In the genomic region with DNA sequence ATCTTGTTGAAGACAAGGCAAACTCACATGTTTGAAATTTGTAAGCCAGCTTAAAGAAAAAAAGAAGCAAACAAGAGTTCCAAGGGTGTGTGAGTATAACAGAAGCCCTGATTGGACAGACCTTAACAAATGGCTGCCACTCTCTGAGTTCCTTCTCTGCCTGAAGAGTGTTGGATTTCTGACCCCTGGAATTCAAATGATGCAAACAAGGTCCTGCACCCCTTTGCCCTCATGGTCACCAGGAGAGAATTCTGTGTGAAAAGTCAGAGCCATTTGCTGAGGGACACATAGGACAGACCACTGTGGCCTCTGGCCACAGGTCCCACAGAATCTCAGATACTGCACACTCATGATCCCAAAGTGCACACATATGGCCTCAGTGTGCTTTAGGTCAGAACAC, we compare ENCODE assay signal across 25 mouse cellular contexts. TPM values are rescaled to one million over a fixed set of nuclear protein-coding genes. Genes with fewer than 3 reads are reported as not detected.
DNase-seq lines count a peak whose midpoint lies in the region; ATAC-seq and TF ChIP-seq lines count a peak whose summit lies in the region.
"Had no signal": no experiment of that assay in that cellular context is flagged by ENCODE, and none has a peak within 500 bp of the region (broad histone marks: within the 10 kb centered on the region; RNA-seq: fewer than 3 reads in every experiment).

No protein-coding gene starts in this region.

- H3K27me3 ChIP-seq in hindbrain, embryonic 10.5 days (ENCODE audit: insufficient read depth, poor library complexity, severe bottlenecking): peaks cover 12% of the 10 kb centered on the region
- H3K27me3 ChIP-seq in hindbrain, postnatal 0 days (ENCODE audit: insufficient read depth, low read length): no peaks in the 10 kb centered on the region
- no peaks in the 10 kb centered on the region for H3K27me3 ChIP-seq in hindbrain, embryonic 11.5 days (ENCODE audit: control insufficient read depth, insufficient read depth, low read length)
- no peaks in the 10 kb centered on the region for H3K27me3 ChIP-seq in hindbrain, embryonic 14.5 days (ENCODE audit: control insufficient read depth, insufficient read depth, low read length)
- H3K27me3 ChIP-seq in neural tube, embryonic 12.5 days (replicated peaks): no peaks in the 10 kb centered on the region; the same call in 1 of the 2 replicates
- H3K27me3 ChIP-seq: intestine, embryonic 15.5 days had no signal

- H3K4me1 ChIP-seq in hindbrain, embryonic 10.5 days (replicated peaks): peaks cover 23% of the 10 kb centered on the region
- H3K4me1 ChIP-seq in hindbrain, postnatal 0 days (ENCODE audit: insufficient read depth, low read length): no peaks in the 10 kb centered on the region
- H3K4me1 ChIP-seq in hindbrain, embryonic 11.5 days (replicated peaks; ENCODE audit: control insufficient read depth, insufficient read depth, low read length): no peaks in the 10 kb centered on the region
- peaks cover 32% of the 10 kb centered on the region for H3K4me1 ChIP-seq in hindbrain, embryonic 14.5 days (replicated peaks; ENCODE audit: control insufficient read depth, insufficient read depth, low read length)
- H3K4me1 ChIP-seq in neural tube, embryonic 12.5 days: peaks cover 33% of the 10 kb centered on the region
- H3K4me1 ChIP-seq: liver, embryonic 13.5 days had no signal

- H3K27ac ChIP-seq in hindbrain, embryonic 10.5 days: 0 out of 2 replicates have a peak overlapping the region, but pooled peaks have one; percentile 35
- no peak overlapping the region for H3K27ac ChIP-seq in hindbrain, postnatal 0 days
- H3K27ac ChIP-seq in hindbrain, embryonic 11.5 days (ENCODE audit: low read depth, low read length): no peak overlapping the region
- peak overlapping the region; percentile 6; the same call in 1 of the 2 replicates for H3K27ac ChIP-seq in hindbrain, embryonic 14.5 days
- H3K27ac ChIP-seq in neural tube, embryonic 12.5 days: no peak overlapping the region
- H3K27ac ChIP-seq: forebrain, embryonic 12.5 days; intestine, embryonic 15.5 days; kidney, postnatal 0 days; liver, embryonic 13.5 days had no signal

- no peak for ATAC-seq in hindbrain, postnatal 0 days
- 0 out of 2 replicates have a peak, but pooled peaks have one; percentile 8 for ATAC-seq in hindbrain, embryonic 11.5 days (ENCODE audit: low FRiP score)
- ATAC-seq in hindbrain, embryonic 14.5 days (ENCODE audit: low FRiP score): no peak
- 0 out of 2 replicates have a peak, but pooled peaks have one; percentile 4 for ATAC-seq in neural tube, embryonic 12.5 days (ENCODE audit: low FRiP score, low read depth)
- ATAC-seq: lung, postnatal 0 days had no signal

- H3K36me3 ChIP-seq in hindbrain, embryonic 10.5 days: no peaks in the 10 kb centered on the region
- no peaks in the 10 kb centered on the region for H3K36me3 ChIP-seq in hindbrain, postnatal 0 days (ENCODE audit: insufficient read depth, low read length)
- no peaks in the 10 kb centered on the region for H3K36me3 ChIP-seq in hindbrain, embryonic 11.5 days (ENCODE audit: control insufficient read depth, insufficient read depth, low read length)
- H3K36me3 ChIP-seq in hindbrain, embryonic 14.5 days (replicated peaks; ENCODE audit: control insufficient read depth, insufficient read depth): no peaks in the 10 kb centered on the region
- no peaks in the 10 kb centered on the region for H3K36me3 ChIP-seq in neural tube, embryonic 12.5 days
- H3K36me3 ChIP-seq: forebrain, embryonic 12.5 days; intestine, embryonic 15.5 days; liver, embryonic 13.5 days had no signal

- no peak overlapping the region for H3K9ac ChIP-seq in hindbrain, postnatal 0 days (replicated peaks; ENCODE audit: low read length)
- H3K9ac ChIP-seq in hindbrain, embryonic 11.5 days (ENCODE audit: low read depth, low read length): no peak overlapping the region
- no peak overlapping the region for H3K9ac ChIP-seq in hindbrain, embryonic 14.5 days
- H3K9ac ChIP-seq in neural tube, embryonic 12.5 days: no peak overlapping the region
- H3K9ac ChIP-seq: forebrain, embryonic 12.5 days; intestine, embryonic 15.5 days; liver, embryonic 13.5 days had no signal

- H3K4me2 ChIP-seq in hindbrain, postnatal 0 days (ENCODE audit: low read depth, low read length): no peak overlapping the region
- H3K4me2 ChIP-seq in hindbrain, embryonic 11.5 days (replicated peaks; ENCODE audit: low read depth, low read length): no peak overlapping the region
- H3K4me2 ChIP-seq in hindbrain, embryonic 14.5 days (replicated peaks): no peak overlapping the region
- H3K4me2 ChIP-seq in neural tube, embryonic 12.5 days (replicated peaks): 0 out of 2 replicates have a peak overlapping the region, but pooled peaks have one; percentile 1
- H3K4me2 ChIP-seq: forebrain, embryonic 12.5 days; intestine, embryonic 15.5 days; liver, embryonic 13.5 days; midbrain, embryonic 11.5 days had no signal

- TF ChIP-seq CTCF in hindbrain, postnatal 0 days (IDR thresholded peaks at IDR 0.05; ENCODE audit: low read depth): no peak

- no peak for DNase-seq in hindbrain, embryonic 10.5 days (ENCODE audit: low spot score)
- no peak for DNase-seq in hindbrain, postnatal 0 days (ENCODE audit: low spot score)
- DNase-seq in hindbrain, embryonic 11.5 days (ENCODE audit: low spot score): no peak
- no peak for DNase-seq in hindbrain, embryonic 14.5 days (ENCODE audit: low spot score)
- DNase-seq in right cerebral cortex, postnatal 4 days: no peak
- no peak for DNase-seq in embryo, embryonic 9.5 days (ENCODE audit: extremely low spot score)
- DNase-seq: adrenal gland, postnatal 36 days; B cell, adult 2 months; cerebellum, adult 18-20 months; cerebellum, postnatal 25 days; gastrocnemius, postnatal 25 days; heart, postnatal 14 days; liver, embryonic 13.5 days; right cerebral cortex, postnatal 14 days; thymus, postnatal 4 days had no signal

- H3K9me3 ChIP-seq in hindbrain, embryonic 10.5 days: no peaks in the 10 kb centered on the region
- no peaks in the 10 kb centered on the region for H3K9me3 ChIP-seq in hindbrain, postnatal 0 days (ENCODE audit: low read length)
- no peaks in the 10 kb centered on the region for H3K9me3 ChIP-seq in hindbrain, embryonic 11.5 days (ENCODE audit: control insufficient read depth, low read length)
- H3K9me3 ChIP-seq in hindbrain, embryonic 14.5 days (ENCODE audit: control insufficient read depth, low read length): no peaks in the 10 kb centered on the region
- no peaks in the 10 kb centered on the region for H3K9me3 ChIP-seq in neural tube, embryonic 12.5 days
- H3K9me3 ChIP-seq: forebrain, embryonic 12.5 days; intestine, embryonic 15.5 days; liver, embryonic 13.5 days had no signal

- H3K4me3 ChIP-seq in hindbrain, embryonic 10.5 days: no peak overlapping the region
- H3K4me3 ChIP-seq in hindbrain, postnatal 0 days (ENCODE audit: low read length): no peak overlapping the region
- H3K4me3 ChIP-seq in hindbrain, embryonic 11.5 days (ENCODE audit: low read depth, low read length): no peak overlapping the region
- no peak overlapping the region for H3K4me3 ChIP-seq in hindbrain, embryonic 14.5 days (replicated peaks; ENCODE audit: low read length)
- H3K4me3 ChIP-seq in neural tube, embryonic 12.5 days: no peak overlapping the region
- H3K4me3 ChIP-seq: forebrain, embryonic 12.5 days; intestine, embryonic 15.5 days; liver, embryonic 13.5 days had no signal

RNA-seq across cellular contexts. Expression of gene Odf3l1, which starts 22.6 kb away (rescaled TPM):
- polyA plus RNA-seq in hindbrain, embryonic 10.5 days (2016; fragmentation: Nextera tagmentation; extraction: Ambion mirVana): 0.14 TPM in 1 of 2 replicates, not detected in the other
- total RNA-seq in hindbrain, postnatal 0 days (2014; rRNA removed): 0.42 TPM in 1 of 2 replicates, not detected in the other
- 0.14 and 0.16 TPM in 2 replicates for polyA plus RNA-seq in hindbrain, postnatal 0 days (2015; fragmentation: Nextera tagmentation; extraction: Ambion mirVana)
- 0.36 and 0.37 TPM in 2 replicates for polyA plus RNA-seq in hindbrain, embryonic 11.5 days (2014; fragmentation: Nextera tagmentation; extraction: Ambion mirVana)
- polyA plus RNA-seq in hindbrain, embryonic 14.5 days (2014; fragmentation: Nextera tagmentation; extraction: Ambion mirVana): not detected in 2 replicates
- polyA plus RNA-seq in neural tube, embryonic 12.5 days (2016; fragmentation: Nextera tagmentation; extraction: Ambion mirVana): not detected in 2 replicates
- total RNA-seq: heart, adult 8-10 months; heart, postnatal 14 days; layer of hippocampus, postnatal 14 days; left cerebral cortex, postnatal 10 days; neutrophil, adult 5-6 weeks had no signal
- polyA plus RNA-seq: forebrain, embryonic 12.5 days; liver, embryonic 13.5 days; lung, postnatal 0 days; midbrain, embryonic 11.5 days had no signal

RNA-seq across cellular contexts. Expression of gene Cspg4, which starts 23.0 kb away (rescaled TPM):
- 1.9 and 2.0 TPM in 2 replicates for polyA plus RNA-seq in hindbrain, embryonic 10.5 days (2016; fragmentation: Nextera tagmentation; extraction: Ambion mirVana)
- 42.1 and 46.6 TPM in 2 replicates for total RNA-seq in hindbrain, postnatal 0 days (2014; rRNA removed)
- 7.3 and 7.6 TPM in 2 replicates for polyA plus RNA-seq in hindbrain, postnatal 0 days (2015; fragmentation: Nextera tagmentation; extraction: Ambion mirVana)
- 2.6 and 2.7 TPM in 2 replicates for polyA plus RNA-seq in hindbrain, embryonic 11.5 days (2014; fragmentation: Nextera tagmentation; extraction: Ambion mirVana)
- 5.5 and 6.8 TPM in 2 replicates for polyA plus RNA-seq in hindbrain, embryonic 14.5 days (2014; fragmentation: Nextera tagmentation; extraction: Ambion mirVana)
- polyA plus RNA-seq in neural tube, embryonic 12.5 days (2016; fragmentation: Nextera tagmentation; extraction: Ambion mirVana): 5.3 and 5.8 TPM in 2 replicates
- total RNA-seq: neutrophil, adult 5-6 weeks had no signal

RNA-seq across cellular contexts. Expression of gene Lingo1, which starts 45.6 kb away (rescaled TPM):
- polyA plus RNA-seq in hindbrain, embryonic 10.5 days (2016; fragmentation: Nextera tagmentation; extraction: Ambion mirVana): 5.1 and 9.9 TPM in 2 replicates
- 181 and 192 TPM in 2 replicates for total RNA-seq in hindbrain, postnatal 0 days (2014; rRNA removed)
- polyA plus RNA-seq in hindbrain, postnatal 0 days (2015; fragmentation: Nextera tagmentation; extraction: Ambion mirVana): 81.0 and 88.6 TPM in 2 replicates
- 6.7 and 7.2 TPM in 2 replicates for polyA plus RNA-seq in hindbrain, embryonic 11.5 days (2014; fragmentation: Nextera tagmentation; extraction: Ambion mirVana)
- polyA plus RNA-seq in hindbrain, embryonic 14.5 days (2014; fragmentation: Nextera tagmentation; extraction: Ambion mirVana): 57.3 and 65.9 TPM in 2 replicates
- 44.2 and 47.8 TPM in 2 replicates for polyA plus RNA-seq in neural tube, embryonic 12.5 days (2016; fragmentation: Nextera tagmentation; extraction: Ambion mirVana)
- total RNA-seq: neutrophil, adult 5-6 weeks had no signal

Comparison
In these comparisons a context has a peak if more than half of its experiments do, and no peak if none do; other contexts are left out.
1. H3K27ac ChIP-seq: peak in hindbrain, embryonic 10.5 days (single experiment) and hindbrain, embryonic 14.5 days (single experiment); none in hindbrain, postnatal 0 days (single experiment), hindbrain, embryonic 11.5 days (single experiment) and neural tube, embryonic 12.5 days (single experiment).
2. ATAC-seq: peak in hindbrain, embryonic 11.5 days (single experiment) and neural tube, embryonic 12.5 days (single experiment); none in hindbrain, postnatal 0 days (single experiment) and hindbrain, embryonic 14.5 days (single experiment).